Mouse (Mus musculus): ENCODE measurements at regions not wholly inside any gene's neighbourhood (a gene's known extent, or its start where the extent isn't known, plus 50 kb on each side); places are given as distances from the start of the nearest gene placed in this dataset.
A peak's percentile ranks its signal among the peaks of the same experiment; 100 is the strongest.
"Not testable (repeated sequence)": the region's sequence is repeated elsewhere in the genome, so short reads cannot be mapped to it uniquely, and the experiment has no call there.

DNA sequence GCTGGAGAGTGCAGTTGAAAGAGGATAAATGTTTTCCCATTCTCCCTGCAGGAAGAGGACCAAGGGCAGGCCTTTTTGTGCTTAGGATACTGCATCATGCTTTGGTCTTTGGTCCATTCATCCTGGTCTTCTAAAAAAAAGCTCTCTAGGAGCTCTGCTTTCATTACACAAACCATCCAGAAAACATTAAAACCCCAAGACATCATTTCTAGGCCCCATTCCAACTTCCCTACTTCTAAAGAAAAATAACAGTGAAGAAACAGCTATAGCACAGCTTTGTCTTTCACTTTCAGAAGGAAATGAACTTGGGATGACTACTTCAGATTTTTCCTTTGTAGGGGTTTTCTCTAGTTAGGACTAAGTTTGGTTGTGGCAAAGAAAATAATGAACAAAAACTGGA, 185.1 kb upstream of the Tmc3 start:
- no peak for DNase-seq

DNA sequence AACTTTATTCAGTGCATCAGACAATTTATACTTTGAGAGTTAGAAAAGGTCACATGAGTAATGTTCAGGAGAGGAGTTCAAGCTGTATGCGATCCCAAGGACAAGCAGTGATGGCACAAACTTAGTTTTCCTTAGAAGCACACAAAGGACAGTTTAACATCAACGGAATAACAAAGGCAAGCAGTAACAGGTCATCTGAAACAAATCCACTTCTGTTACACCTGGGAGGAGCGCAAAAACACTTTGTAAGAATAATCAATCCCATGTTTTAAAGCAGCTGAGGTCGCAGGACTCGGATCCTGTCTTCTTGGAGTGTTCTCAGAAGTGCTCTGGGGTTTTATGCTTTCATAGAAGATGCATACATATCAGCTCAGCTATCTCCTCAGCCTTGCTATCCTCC, 183.7 kb upstream of the Tmc3 start:
- no peak for DNase-seq

DNA sequence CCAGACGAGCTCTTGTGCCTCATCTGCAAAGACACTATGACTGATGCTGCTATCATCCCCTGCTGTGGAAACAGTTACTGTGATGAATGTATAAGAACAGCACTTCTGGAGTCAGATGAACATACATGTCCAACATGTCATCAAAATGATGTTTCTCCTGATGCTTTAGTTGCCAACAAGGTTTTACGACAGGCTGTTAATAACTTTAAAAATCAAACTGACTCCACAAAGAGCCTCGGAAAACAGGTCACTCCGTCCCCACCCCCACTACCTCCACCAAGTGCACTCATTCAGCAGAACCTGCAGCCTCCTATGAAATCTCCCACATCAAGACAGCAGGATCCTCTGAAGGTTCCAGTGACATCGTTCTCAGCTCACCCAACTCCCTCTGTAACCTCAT, 172.0 kb upstream of the Tmc3 start:
- DNase-seq: not testable (repeated sequence)

DNA sequence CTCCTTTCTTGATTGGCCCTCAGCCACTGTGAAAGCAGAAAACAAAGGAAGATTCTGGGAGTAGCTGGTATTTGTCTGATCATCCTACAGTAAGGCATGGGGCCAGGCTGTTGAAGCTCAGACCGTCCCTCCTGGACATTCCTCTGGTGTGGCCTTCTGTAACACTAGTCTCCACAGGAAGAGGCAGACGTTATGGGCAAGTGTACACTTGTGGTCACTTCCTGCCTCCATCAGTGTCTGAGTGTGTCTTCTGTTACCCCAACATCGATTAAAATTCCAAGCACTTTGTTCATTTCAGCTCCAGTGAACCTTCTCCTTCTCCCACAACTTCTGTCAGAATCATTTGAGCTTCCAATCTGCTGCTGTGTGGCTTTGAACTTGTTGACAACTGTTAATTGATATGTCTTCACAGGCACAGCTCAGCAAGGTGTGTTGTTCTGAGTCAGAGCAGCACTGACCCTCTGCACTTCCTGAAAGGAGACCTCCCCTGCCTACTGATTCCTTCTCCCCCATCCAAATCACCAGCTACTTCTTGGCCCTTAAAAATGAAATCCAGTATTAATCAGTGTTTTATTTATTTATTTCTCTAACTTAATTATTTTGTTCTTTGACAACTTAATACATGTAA, 154.7 kb upstream of the Tmc3 start:
- no peak for DNase-seq

DNA sequence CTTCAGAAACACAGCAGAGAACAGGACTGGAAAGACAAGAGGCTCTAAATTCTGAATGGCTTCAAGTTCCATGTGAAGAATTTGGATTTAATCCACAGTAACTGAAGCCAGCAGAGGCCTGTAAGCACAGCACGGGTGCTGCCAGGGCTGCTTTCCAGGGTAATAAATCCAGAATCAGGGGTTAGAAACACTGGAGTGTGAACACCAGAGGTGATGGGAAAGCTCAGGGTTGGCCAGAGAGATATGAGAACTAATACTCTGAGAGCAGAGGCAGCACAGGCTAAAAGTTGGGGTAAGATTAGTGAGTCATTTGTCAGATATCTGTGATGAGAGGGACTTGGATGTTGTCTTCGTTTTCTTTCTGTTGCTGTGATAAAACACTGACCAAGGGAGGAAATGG, 153.6 kb upstream of the Tmc3 start:
- DNase-seq: peak in 1 of 2 experiments; percentile 21

DNA sequence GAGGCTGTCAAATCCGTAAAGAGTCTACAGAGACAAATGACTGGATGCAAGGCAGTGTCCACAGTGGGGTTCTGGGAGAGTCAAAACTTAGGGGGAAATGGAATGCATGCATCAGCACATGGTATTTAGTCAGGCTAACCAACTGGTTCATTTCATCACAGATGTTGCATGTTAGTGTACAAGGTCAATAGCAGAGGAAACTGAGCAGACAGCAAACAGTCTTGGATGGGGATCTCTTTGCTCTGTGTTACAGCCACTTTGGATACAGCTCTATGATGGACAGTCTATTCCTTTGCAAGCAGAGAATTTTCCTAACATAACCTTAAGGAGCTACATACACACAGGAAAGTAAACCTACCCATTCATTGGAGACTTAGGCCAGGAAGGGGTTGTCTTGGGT, 151.9 kb upstream of the Tmc3 start:
- no peak for DNase-seq

DNA sequence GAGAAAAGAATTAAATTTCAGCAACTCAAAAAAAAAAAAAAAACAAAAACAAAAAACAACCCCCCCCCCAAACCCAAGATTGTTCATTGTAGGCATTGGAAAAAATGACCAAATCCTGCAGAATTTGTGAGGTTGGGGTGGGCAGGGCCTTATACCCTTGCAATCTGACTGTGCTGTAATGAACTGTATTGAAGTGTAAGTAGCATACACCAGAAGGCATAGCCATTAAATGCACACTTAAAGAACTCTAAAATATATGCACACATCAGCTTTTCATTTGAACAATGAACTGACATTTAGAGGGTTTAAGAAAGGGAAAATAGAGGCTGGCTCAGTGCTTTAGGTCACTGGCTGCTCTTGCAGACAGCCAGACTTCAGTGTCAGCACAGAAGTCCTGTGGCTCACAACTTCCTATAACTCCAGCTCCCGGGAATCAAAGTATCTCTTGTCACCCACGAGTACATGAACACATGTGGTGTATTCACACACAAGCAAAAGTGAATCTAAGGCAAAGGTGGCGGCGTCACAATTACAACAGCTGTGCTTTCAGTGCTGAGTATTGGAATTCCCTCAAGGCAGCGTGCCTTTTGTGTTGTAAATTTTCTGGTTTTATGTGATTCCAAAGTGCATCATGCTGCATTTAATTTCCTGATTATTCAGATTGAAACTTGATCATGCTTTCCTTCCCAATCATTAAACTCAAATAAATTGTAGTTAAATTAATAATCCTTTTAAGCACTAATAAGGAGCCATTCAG, 150.6 kb upstream of the Tmc3 start:
- no peak for DNase-seq

DNA sequence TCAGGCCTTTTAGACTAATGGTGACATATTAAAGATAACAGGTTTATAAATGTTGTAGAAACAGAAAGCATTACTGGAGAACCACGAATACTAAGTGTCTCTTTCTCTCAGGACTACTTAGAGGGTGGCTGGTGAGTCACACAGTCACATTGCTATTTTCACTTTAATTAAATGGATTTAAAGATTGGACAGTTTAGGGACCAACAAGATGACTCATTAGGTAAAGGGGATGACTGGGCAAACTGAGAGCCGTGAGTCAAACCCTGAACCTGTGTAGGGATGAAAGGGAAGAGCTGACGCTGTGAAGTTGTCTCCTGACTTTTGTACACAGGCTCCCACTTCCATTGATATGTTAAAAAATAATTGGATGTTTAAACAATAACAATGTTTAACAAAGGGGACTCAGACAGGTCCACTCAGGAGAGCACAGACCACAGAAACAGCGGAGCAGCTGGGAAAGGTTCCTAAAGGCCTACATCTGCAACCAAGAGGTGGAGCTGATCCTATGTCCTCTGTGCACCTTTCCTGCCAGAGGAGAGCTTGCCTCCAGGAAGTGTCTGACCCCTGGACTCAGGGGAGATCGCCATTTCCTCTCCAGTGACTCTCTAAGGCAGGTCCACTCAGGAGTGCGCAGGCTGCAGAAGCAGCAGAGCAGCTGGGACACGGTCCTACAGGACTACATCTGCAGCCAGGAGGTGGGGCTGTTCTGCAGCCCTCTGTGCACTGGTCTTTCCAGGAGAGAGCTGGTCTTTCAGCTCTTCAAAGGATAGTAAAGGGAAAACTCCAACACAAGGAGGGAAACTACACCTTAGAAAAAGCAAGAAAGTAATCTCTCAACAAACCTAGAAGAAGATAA, 146.0 kb upstream of the Tmc3 start:
- peak; percentile 4 to 44 for DNase-seq

DNA sequence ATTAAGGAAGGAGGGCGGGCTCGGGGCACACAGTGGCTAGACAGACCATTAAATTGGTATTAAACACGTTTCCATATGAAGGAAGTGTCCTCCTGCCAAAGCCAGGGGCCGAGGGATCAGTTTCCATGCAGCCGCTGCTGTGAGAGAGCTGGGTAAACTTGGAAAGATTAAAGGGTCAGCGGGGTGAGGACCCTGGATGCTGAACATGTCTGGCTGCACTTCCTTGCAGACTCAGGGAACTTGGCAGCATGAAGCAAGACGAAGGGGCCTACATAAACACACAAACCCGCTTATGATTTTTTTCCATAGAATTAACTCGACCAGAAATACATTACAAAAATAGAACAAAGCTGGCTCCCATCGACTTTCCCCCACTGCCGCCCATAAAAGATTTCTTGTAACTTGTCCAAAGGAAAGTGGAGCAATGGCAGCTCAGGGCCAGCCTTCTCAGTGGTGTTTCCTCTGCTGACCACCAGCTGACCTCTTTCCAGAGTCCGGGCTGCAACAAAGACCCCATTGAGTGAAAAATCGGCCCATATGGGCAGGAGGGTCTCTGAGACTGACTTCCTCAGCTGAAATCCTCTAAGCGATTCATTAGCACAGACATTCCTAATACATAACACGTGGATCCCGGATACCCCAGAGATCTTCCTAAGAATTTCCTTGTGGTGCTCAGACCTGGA, 141.0 kb upstream of the Tmc3 start:
- no peak for DNase-seq

DNA sequence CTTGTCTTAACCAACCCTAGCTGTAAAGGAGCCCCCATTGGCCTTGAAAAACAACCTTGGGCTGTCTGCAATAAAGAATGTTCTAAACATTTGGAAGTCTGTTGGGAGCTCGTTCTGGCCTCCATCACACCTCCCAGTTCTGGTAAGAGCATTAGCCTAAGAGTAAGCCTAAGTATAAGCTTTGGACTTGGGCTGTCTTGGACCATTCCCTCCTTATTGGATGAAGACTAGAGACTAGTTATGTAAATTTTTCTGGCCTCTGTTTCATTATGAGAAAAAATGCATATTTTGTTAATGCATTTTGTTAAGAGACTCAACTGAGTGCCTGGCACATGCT, 140.5 kb upstream of the Tmc3 start:
- no peak for DNase-seq

DNA sequence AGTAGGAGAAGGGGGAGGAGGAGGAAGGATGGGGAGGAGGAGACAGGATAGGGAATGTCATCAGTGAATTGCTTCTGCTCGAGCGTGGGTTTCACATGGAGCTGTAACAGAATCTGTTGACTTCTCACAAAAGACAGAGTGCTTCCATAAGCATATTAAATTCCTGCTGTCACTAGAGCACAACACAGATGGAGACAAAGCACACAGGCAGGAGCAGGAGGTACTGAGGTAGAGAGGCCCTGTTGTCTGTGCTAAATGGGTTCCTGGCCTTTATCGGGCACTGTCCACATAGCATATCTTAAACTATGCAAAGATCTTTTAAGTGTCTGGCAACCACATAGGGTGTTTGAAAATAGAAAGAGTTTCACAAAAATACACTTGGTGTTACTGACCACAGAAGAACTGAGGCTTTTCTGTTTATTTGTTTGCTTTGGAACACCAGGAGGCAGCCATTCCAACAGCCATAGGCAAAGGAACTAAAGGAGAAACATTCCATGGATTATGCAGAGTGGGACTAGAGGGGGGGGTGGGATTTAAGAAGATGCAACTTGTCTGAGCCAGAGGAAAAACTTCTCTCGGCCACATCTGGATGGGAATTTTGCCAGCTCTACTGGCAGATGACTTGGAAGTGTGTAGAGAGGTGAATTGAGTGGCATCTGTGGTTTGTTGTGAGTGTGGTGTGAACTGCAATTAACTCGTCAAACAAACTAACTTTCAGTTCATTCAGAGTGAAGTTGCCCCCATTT, 139.4 kb upstream of the Tmc3 start:
- DNase-seq: no peak

DNA sequence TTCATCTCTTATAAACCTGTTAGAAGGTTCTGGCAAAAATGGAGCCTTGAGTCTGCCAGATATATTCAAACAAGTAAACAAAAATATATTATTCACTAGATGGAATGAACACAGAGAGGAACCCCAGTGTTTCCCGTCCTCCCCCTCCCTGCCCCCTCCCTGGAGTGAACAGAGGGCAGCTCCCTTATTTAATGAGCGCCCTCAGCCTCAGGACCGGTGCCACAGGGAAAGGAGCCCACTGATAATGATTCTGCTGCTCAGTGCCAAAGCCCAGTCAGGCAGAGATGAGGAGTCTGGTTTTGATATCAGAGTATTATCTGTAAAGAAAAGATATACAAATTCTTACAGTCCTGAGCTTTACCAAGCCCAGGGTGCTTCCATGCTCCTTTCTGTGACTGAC, 134.4 kb upstream of the Tmc3 start:
- no peak for DNase-seq

DNA sequence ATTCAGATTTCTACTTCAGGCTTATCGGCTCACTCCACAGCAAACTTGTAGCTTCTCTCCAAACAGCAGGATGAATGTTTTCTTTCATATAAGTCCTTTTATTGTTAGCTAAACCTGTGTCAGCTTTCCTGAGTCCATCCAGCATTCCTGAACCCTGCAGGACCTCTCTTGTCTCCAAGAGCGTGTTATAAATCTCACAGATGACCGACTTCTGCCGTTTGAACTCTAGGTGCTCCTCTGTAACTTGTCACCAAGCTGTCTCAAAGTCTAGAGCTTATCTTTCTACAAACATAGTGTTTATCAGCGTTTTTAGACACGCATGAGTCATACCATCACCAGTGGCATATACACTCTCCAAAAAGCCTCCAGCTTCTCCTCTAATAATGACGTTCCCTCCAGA, 132.4 kb upstream of the Tmc3 start:
- no peak for DNase-seq

DNA sequence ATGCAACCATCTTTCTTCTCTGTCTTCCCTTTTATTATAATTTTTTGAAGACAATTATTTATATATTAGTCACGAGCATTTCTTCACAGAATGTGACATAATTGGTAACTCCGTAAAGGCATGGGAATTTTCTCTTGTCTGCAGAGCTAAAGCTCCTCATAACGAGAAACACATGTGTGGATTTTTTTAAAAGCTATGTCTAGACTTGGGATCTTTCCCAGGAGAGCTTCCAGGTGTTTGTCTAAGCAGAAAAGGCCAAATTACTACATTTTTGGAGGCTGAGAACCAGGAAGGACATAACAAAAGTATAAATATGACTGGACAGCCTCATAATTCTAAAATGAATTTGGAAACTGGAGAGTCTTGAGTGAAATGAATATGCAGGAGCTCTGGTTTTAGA, 125.2 kb upstream of the Tmc3 start:
- no peak for DNase-seq

DNA sequence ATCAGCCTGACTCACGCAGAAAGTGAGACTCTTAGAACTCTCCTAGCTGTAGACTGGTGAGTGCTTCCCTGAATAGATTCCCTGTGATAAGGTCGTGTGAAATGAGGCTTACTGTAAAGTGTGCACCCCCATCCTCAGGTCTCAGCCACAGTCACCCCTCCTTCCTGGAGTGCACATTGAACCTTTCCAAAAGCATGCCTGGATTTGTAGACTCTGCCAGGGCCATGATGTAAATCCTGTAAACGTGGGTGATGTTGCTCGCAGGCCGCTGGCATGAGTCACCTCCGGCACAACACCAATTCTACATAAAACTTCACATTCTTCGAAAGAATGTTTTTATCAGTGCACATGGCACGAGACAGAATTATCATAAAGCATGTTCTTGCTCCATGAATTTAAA, 117.7 kb upstream of the Tmc3 start:
- no peak for DNase-seq

DNA sequence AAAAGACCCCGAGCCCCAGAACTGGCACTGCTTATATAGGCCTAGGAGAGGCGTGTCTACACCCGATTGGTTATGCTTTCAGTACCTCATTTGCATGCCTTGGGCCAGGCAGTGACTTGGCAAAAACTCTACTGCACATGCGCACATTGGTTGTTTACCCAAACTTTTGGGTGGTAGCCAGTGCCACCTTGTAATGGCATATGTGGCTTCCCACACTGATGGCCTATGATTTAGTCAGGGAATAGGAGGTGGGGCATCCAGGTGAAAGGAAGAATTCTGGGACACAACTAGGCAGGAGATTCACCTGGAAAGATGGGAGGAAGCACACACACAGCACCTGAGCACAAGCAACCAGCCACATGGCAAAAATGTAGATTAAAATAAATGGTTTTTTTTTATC, 114.9 kb upstream of the Tmc3 start:
- DNase-seq: not testable (repeated sequence)

DNA sequence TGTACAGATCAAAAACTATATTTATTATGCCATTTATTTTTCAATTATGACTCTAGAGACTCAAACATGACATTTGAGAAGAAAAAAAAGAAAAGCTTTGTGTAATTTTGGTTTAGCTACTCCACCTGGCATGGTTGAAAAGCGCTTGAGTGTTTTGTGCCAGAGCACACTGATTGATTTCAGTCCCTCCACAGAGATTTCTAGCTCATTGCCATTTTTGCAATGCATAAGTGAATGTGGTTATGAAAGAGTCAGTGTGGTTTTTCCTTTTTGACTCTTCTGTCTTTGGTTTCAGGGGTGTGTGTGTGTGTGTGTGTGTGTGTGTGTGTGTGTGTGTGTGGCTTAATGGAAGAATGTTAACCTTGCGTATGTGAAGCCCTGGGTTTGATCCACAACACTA, 113.6 kb upstream of the Tmc3 start:
- DNase-seq: no peak

DNA sequence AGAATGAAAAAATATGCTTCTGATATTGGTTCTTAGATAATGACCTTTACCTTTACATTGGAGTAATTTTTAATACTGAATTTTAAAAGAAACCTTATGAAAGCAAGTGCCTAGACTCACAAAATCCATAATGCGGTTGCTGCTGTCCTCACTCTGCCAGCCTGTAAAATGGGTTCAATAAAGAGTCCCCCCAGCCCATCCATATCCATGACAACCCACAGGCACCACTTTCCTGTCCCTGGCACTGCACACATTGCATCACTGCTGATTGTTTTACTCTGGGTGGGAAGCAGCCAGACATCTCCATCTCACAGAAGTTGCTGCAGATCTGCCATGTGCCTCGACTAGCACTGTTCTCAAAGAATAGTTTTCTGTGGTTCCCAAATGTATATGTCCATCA, 110.3 kb upstream of the Tmc3 start:
- no peak for DNase-seq

DNA sequence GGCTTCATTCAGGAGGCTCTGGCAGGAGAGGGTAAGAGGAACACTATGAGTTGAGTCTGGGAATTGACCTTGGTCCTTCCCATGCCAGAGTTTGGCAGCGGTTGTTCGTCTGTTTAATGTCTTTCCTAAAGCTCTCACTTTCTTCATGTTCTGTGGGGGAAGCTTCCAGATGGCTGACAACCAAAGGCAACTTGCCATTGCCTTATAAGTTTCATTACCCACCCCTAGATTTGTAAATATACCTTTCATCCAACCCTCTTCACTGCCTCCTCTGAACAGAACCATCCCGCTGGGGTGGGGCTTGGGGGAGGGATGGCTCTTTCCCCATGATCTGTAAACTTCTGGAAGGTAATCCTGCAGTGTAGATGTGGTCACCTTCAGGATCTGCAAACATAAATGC, 109.7 kb upstream of the Tmc3 start:
- no peak for DNase-seq

DNA sequence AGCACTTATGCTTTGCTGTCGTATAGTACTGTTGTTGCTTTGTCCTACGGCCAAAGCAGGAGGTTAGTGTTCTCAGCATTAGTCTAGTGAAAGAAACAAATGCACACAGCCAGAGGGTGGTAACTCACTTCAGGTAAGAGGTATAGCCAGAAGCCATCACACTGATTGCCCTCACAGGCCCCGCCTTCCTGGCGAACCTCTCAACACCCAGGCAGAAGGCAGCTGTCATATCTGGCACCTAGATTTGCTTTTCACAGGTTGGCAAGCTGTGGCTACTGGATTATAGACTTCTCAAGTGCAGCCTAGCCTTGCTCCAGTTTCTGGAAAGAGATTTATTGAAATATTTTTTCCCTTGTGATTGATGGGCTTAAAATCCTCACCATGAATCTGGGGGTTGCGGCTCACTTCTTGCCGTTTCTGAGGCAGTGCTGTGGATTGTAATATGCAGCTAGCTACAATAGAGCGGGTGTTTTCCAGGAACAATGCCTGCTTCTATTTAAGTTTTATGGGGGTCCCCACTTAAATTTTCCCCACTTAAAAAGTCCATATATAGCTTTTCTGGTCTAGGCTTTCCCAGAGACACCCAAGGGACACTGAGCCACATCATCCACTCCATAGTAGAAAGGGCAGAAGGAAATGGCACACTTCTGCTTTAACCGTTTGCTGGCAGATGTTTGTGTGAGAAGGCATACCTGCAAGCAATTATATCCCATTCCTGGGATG, 109.1 kb upstream of the Tmc3 start:
- no peak for DNase-seq

DNA sequence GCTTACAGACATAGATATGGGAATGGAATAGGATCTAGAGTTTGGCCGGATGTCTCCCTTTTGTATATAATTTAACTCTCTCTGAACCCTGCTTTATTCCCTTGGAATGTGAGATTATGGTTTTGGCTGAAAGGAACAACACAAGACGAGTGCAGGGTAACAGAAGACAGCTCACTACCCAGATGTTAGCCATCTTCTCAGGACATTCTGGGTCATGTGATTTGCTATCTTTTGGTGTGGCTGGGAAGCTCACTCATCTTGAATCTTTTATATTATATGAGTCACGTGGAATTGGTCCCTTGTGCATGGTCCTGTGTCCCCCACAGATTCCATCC, 108.6 kb upstream of the Tmc3 start:
- no peak for DNase-seq

DNA sequence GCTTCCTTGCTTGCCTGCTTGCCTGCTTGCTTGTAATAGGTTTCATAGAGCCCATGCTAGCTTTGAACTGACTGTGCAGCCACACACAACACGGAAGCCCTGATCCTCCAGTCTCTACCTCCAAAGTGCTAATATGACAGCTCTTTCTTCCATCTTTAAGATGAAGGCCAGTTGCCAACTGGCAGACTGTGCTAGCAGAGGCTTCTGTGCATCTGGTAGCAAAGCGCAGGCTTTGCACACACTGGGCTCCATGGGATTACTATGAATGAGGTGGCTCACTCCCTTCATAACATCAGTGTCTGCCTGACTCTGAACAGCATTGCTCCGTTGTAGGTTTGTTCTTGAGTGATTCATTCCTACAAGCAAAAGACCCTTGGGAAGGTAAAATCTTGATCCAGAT, 107.9 kb upstream of the Tmc3 start:
- no peak for DNase-seq
